Mouse (Mus musculus) forebrain, embryonic 11.5 days (tissue): ENCODE measurements around the gene AK157302. TPM values are rescaled to one million over a fixed set of nuclear protein-coding genes. Genes with fewer than 3 reads are reported as not detected.
"Not testable (repeated sequence)": the region's sequence is repeated elsewhere in the genome, so short reads cannot be mapped to it uniquely, and the experiment has no call there.

Experiments used
- ATAC-seq: fragments of 200-750 bp; cut with Nextera tagmentation; replicated peaks from 2 replicates; pipeline ENCODE4 v1.8.0; 2017; ENCODE audit warnings: moderate TSS enrichment; ENCODE audit not compliant: low FRiP score
- DNase-seq: peaks from one replicate; pipeline ENCODE4 v3.0.0-alpha.2; 2017; ENCODE audit warnings: low spot score
- H3K27ac ChIP-seq: fragments of 300-500 bp; sonication (generic); 2 replicates; pipeline ENCODE4 v1.5.1; 2014; ENCODE audit warnings: low read depth, low read length
- H3K27me3 ChIP-seq: fragments of 300-500 bp; sonication (generic); 2 replicates; pipeline ENCODE4 v1.6.1; 2014; ENCODE audit warnings: mild to moderate bottlenecking, low read length, mixed read lengths; ENCODE audit not compliant: control insufficient read depth, insufficient read depth
- H3K36me3 ChIP-seq: fragments of 300-500 bp; sonication (generic); 2 replicates; pipeline ENCODE4 v1.6.1; 2014; ENCODE audit warnings: mild to moderate bottlenecking, low read length, moderate library complexity, mixed read lengths; ENCODE audit not compliant: control insufficient read depth, insufficient read depth
- H3K4me1 ChIP-seq: fragments of 300-500 bp; sonication (generic); replicated peaks from 2 replicates; pipeline ENCODE4 v1.6.1; 2014; ENCODE audit warnings: low read length, mixed read lengths; ENCODE audit not compliant: control insufficient read depth, insufficient read depth
- H3K4me2 ChIP-seq: fragments of 300-500 bp; sonication (generic); 2 replicates; pipeline ENCODE4 v1.6.1; 2014; ENCODE audit warnings: low read depth, mild to moderate bottlenecking, low read length, moderate library complexity, mixed read lengths; ENCODE audit not compliant: severe bottlenecking
- H3K4me3 ChIP-seq: fragments of 300-500 bp; sonication (generic); 2 replicates; pipeline ENCODE4 v1.5.1; 2014; ENCODE audit warnings: low read depth, low read length
- H3K9ac ChIP-seq: fragments of 300-500 bp; sonication (generic); 2 replicates; pipeline ENCODE4 v1.6.1; 2014; ENCODE audit warnings: low read length
- H3K9me3 ChIP-seq: fragments of 300-500 bp; sonication (generic); 2 replicates; pipeline ENCODE4 v1.6.1; 2016; ENCODE audit warnings: low read length, mixed read lengths; ENCODE audit not compliant: control insufficient read depth
- WGBS: fragments of 180-500 bp; shearing (Covaris S2); extraction: QIAGEN DNeasy Blood & Tissue Kit; methylation state at CpG from one replicate; pipeline ENCODE4 v1.1.7; 2014; 5-methylcytosine and 5-hydroxymethylcytosine counted together
- polyA plus RNA-seq: library from polyadenylated mRNA; unstranded; fragments of >200 nt; fragmentation: Nextera tagmentation; extraction: Ambion mirVana; gene quantifications from 2 replicates; pipeline ENCODE4 v1.2.1, GENCODE M21; 2014

Gene AK157302
- polyA plus RNA-seq, 1 experiment from 2014 or later = not detected

DNA sequence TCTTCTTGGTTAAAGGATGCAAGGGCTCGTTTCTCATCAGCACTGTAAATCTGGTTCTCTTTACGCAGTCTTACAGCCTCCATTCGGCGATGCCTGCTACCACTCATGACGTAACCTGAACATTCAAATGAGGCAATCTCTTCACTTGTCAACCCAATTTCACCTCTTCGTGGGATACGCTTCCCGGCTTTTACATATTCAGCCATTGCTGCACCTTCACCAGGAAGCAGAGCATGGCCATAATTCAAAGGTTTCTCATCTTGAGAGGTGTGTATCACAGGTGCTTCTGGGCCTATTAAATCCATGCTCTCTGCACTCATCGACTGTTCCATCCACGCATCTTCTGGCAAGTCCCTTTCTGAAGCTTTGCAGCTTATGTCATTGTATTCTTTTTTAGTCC is 27.7 kb upstream of the AK157302 start:
- no peak overlapping the region for H3K9ac ChIP-seq
- H3K4me1 ChIP-seq = no peaks in the 10 kb centered on the region
- 87% methylated on average over 10 of the region's 10 CpGs for WGBS
- no peaks in the 10 kb centered on the region; the same call in 1 of the 2 replicates for H3K9me3 ChIP-seq
- peaks cover 3% of the 10 kb centered on the region; the same call in 1 of the 2 replicates for H3K27me3 ChIP-seq
- H3K36me3 ChIP-seq = no peaks in the 10 kb centered on the region
- H3K27ac ChIP-seq = no peak overlapping the region
- no peak for DNase-seq
- H3K4me2 ChIP-seq = no peak overlapping the region
- H3K4me3 ChIP-seq = no peak overlapping the region
- no peak for ATAC-seq

GRCm38 (mm10) chr13:21468061-21469019 is 26.7 kb upstream of the AK157302 start, which contains the start of gene Nkapl:
TSS of gene Nkapl (minus strand) at chr13:21468509.
- H3K27me3 ChIP-seq = peaks cover 3% of the 10 kb centered on the region; the same call in 1 of the 2 replicates
- peak; percentile 99 for ATAC-seq
- H3K9ac ChIP-seq = peak within 1 kb of the TSS; percentile 74
- no peak within 1 kb of the TSS for H3K27ac ChIP-seq
- H3K4me2 ChIP-seq = peak within 1 kb of the TSS; percentile 83
- H3K4me3 ChIP-seq = peak within 1 kb of the TSS; percentile 50
- WGBS = 1% methylated on average over 54 of the region's 54 CpGs
- H3K4me1 ChIP-seq = no peaks in the 10 kb centered on the region
- H3K36me3 ChIP-seq = no peaks in the 10 kb centered on the region
- peak; percentile 91 for DNase-seq
- no peaks in the 10 kb centered on the region; the same call in 1 of the 2 replicates for H3K9me3 ChIP-seq

- Histone ChIP-seq H3K9me3 (no peaks in the 10 kb centered on the region; the same call in 1 of the 2 replicates), H3K4me2 (peak overlapping the region; percentile 83; the same call in 1 of the 2 replicates), H3K9ac (no peak overlapping the region), H3K27ac (no peak overlapping the region), H3K27me3 (peaks cover 3% of the 10 kb centered on the region; the same call in 1 of the 2 replicates), H3K4me1 (no peaks in the 10 kb centered on the region), H3K36me3 (no peaks in the 10 kb centered on the region), H3K4me3 (no peak overlapping the region)
- ATAC-seq (no peak), DNase-seq (no peak)
- WGBS = 11% methylated on average over 9 of the region's 9 CpGs
Observed at GRCm38 (mm10) chr13:21469097-21469496, 25.9 kb upstream of the AK157302 start.

DNA sequence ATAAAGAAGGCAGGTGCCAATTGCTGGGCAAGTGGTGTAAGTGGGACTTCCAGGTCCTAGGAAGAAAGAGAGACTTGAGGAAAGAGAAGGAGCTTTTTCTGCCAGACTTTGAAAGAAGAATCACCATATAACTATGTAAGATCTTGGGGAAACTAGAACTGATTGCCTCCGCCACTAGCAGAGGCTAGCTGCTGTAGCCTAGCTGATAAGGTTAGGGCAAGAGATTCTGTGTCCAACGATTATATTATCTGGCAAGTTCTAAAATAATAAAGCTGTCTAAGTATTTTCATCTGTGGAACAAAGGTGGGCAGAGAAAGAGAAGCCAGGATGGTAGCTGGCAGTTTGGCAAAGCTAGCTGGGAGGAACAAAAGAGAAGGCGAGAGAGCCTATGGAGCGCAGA is 22.6 kb upstream of the AK157302 start:
- Histone ChIP-seq H3K4me1 (no peaks in the 10 kb centered on the region), H3K27me3 (peaks cover 3% of the 10 kb centered on the region; the same call in 1 of the 2 replicates), H3K4me3 (no peak overlapping the region), H3K9ac (no peak overlapping the region), H3K36me3 (no peaks in the 10 kb centered on the region), H3K27ac (no peak overlapping the region), H3K9me3 (no peaks in the 10 kb centered on the region), H3K4me2 (no peak overlapping the region)
- ATAC-seq (no peak), DNase-seq (no peak)
- 20% methylated on average over 4 of the region's 4 CpGs for WGBS

DNA sequence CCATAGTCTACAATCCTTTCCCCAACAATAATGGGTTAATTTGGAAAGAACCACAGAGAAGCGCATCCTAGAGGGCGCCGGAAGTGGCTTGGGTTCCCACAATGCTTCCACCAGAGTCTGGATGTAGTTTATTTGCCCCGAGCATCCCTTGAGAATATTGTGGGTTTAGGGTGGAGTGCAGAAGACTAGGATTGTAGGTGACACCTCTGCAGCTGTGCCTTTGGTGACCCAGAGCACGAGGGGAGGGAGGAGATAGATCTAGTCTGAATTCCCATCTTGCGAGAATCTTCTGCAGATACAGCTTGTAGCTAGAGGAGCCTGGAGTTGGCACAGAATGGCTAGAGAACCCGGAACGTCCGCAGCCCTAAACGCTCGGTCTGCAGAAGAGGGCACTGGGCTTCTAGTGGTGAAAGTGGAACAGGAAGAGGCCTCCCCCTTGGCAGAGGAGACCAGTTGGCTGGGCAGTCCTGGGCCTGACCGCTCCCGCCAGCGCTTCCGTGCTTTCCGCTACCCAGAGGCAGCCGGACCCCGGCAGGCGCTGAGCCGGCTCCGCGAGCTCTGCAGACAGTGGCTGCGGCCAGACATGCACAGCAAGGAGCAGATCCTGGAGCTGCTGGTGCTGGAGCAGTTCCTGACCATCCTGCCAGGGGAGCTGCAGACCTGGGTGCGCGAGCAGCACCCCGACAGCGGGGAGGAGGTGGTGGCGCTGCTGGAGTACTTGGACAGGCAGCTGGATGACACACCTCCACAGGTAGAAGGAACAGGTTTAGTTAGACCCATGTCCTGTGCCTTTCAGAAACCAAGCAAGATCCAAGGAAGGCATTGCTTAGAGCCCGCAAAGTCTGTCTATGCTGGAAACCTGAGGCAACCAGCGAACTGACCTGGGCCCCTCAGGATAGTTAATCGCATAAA is 16.0 kb upstream of the AK157302 start, which contains the start of the genes Zkscan4 and Gm10065:
Gene Zkscan4, plus strand, starts transcription at position 149 of the 912 bp plus-strand sequence.
Gene Gm10065, minus strand, starts transcription at position 683 of the 912 bp plus-strand sequence.
- H3K9ac ChIP-seq = peak within 1 kb of the TSS; percentile 62
- H3K4me2 ChIP-seq = peak within 1 kb of the TSS; percentile 62
- H3K27me3 ChIP-seq, H3K9me3 ChIP-seq, H3K27ac ChIP-seq, H3K4me1 ChIP-seq, H3K36me3 ChIP-seq: not testable (repeated sequence)
- peak; percentile 77 for DNase-seq
- H3K4me3 ChIP-seq = peak within 1 kb of the TSS; percentile 46
- peak; percentile 85 for ATAC-seq
- 3% methylated on average over 31 of the region's 31 CpGs for whole genome bisulfite sequencing

- no peaks in the 10 kb centered on the region for H3K27me3 ChIP-seq
- WGBS = 90% methylated on average over 1 of the region's 1 CpGs
Observed at GRCm38 (mm10) chr13:21486881-21487280, 8.1 kb upstream of the AK157302 start.

GRCm38 (mm10) chr13:21492847-21493246 is 2.2 kb upstream of the AK157302 start:
- no peaks in the 10 kb centered on the region for H3K27me3 ChIP-seq
- H3K4me2 ChIP-seq = no peak overlapping the region
- no peaks in the 10 kb centered on the region for H3K9me3 ChIP-seq
- H3K4me1 ChIP-seq = no peaks in the 10 kb centered on the region
- no peak for DNase-seq
- no peak for ATAC-seq
- 93% methylated on average over 5 of the region's 5 CpGs for WGBS
- no peaks in the 10 kb centered on the region for H3K36me3 ChIP-seq
- H3K27ac ChIP-seq = no peak overlapping the region
- H3K9ac ChIP-seq = no peak overlapping the region
- no peak overlapping the region for H3K4me3 ChIP-seq

More at GRCm38 (mm10) chr13:21486881-21487280, 8.1 kb upstream of the AK157302 start:
- Histone ChIP-seq H3K27ac (no peak overlapping the region), H3K9me3 (no peaks in the 10 kb centered on the region; the same call in 1 of the 2 replicates), H3K9ac (no peak overlapping the region), H3K4me1 (no peaks in the 10 kb centered on the region), H3K4me2 (no peak overlapping the region), H3K36me3 (no peaks in the 10 kb centered on the region), H3K4me3 (no peak overlapping the region)
- ATAC-seq = no peak
- DNase-seq = no peak

DNA sequence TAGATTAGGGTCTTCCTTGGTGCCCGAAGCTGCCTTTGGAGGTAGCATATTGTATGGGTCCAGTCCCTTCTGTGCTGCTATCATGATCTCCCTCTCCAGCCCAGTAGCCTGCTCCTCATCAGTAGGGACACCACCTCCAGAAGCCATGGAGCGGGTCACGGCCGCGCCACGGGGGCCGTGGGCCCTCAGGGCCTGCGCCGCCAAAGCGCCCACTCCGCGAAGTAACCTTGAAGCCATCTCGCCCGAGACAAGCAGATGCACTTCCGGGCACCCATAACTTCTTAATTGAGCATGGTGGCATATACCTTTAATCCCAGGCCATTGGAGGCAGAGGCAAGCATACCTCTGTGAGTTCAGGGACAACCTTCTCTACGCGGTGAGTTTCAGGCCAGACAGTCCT is 6.2 kb downstream of the AK157302 start, which contains the start of gene Gm11273:
Gene Gm11273, minus strand, starts transcription at position 237 of the 400 bp plus-strand sequence.
- 95% methylated on average over 17 of the region's 17 CpGs for WGBS
- ATAC-seq, DNase-seq, H3K4me1 ChIP-seq, H3K36me3 ChIP-seq, H3K9me3 ChIP-seq, H3K9ac ChIP-seq, H3K27me3 ChIP-seq, H3K27ac ChIP-seq, H3K4me2 ChIP-seq, H3K4me3 ChIP-seq: not testable (repeated sequence)
